Mouse (Mus musculus): Measurements from ENCODE around the gene Cyba. TPM values are rescaled to one million over a fixed set of nuclear protein-coding genes. Genes with fewer than 3 reads are reported as not detected.

Gene Cyba
- total RNA-seq, 4 experiments from 2014 or later, result 9.7 to 38.7 (median 16.8) TPM

Small RNAs within 50 kb of the gene (microRNA-seq; reads per million reads assigned to microRNA genes)
- 0 reads per million in 2 experiments for gene Gm24366

Other genes starting within 250 kb of the Cyba start
- gene Zfpm1, start 150.8 kb downstream of the Cyba start, total RNA-seq (2022), result 10 to 100 TPM; 38.9 to 50.1 (median 44.4) TPM
- 10 to 100 TPM in 3 of 4 experiments, 1 to 10 TPM in 1; 8.6 to 11.3 (median 10.8) TPM for gene Trhr2, start 72.2 kb downstream of the Cyba start, total RNA-seq (2022)
- 10 to 100 TPM; 38.8 to 41.1 (median 40.4) TPM for gene Zc3h18, start 56.3 kb downstream of the Cyba start, total RNA-seq (2022)
- gene Il17c, start 10.9 kb downstream of the Cyba start, total RNA-seq (2022), result not detected
- gene Mvd, start 10.5 kb upstream of the Cyba start, total RNA-seq (2022), result 10 to 100 TPM; 22.5 to 32.0 (median 29.1) TPM
- under 1 TPM; 0.59 to 0.80 (median 0.75) TPM for gene Snai3, start 27.8 kb upstream of the Cyba start, total RNA-seq (2022)
- gene Rnf166, start 43.1 kb upstream of the Cyba start, total RNA-seq (2022), result 10 to 100 TPM; 33.2 to 39.7 (median 37.7) TPM
- 10 to 100 TPM; 21.3 to 27.5 (median 22.6) TPM for gene Ctu2, start 43.2 kb upstream of the Cyba start, total RNA-seq (2022)
- gene Piezo1, start 118.4 kb upstream of the Cyba start, total RNA-seq (2022), result 1 to 10 TPM; 5.6 to 6.7 (median 6.1) TPM
- gene Cdt1, start 135.1 kb upstream of the Cyba start, total RNA-seq (2022), result 1 to 10 TPM; 4.1 to 5.0 (median 4.4) TPM
- 10 to 100 TPM; 52.8 to 60.2 (median 57.6) TPM for gene Aprt, start 144.0 kb upstream of the Cyba start, total RNA-seq (2022)
- 10 to 100 TPM in 3 of 4 experiments, 1 to 10 TPM in 1; 9.3 to 11.5 (median 10.9) TPM for gene Galns, start 178.5 kb upstream of the Cyba start, total RNA-seq (2022)
- 10 to 100 TPM; 73.8 to 84.5 (median 76.0) TPM for gene Trappc2l, start 178.7 kb upstream of the Cyba start, total RNA-seq (2022)
- gene Pabpn1l, start 189.8 kb upstream of the Cyba start, total RNA-seq (2022), result not detected

Measured in left cerebral cortex, adult 8-10 months (tissue).